In genomic region chr6:29164314-29165244, GRCm38 (mm10) we compare ENCODE assay signal across 1 mouse cellular context.
TF ChIP-seq lines count a peak whose summit lies in the region.

Gene Rbm28, minus strand, starts transcription at chr6:29165006.

TF ChIP-seq in CH12.LX, 34 proteins besides CTCF, POLR2A, EP300 and RAD21 (continued from another document):
- TF ChIP-seq IRF4 (IDR thresholded peaks at IDR 0.05; ENCODE audit: low read depth, low read length) (peak; percentile 76; the same call in 1 of the 2 replicates), ZMIZ1 (IDR thresholded peaks at IDR 0.05; ENCODE audit: low read depth, low read length) (0 out of 2 replicates have a peak, but pooled peaks have one; percentile 47), MXI1 (IDR thresholded peaks at IDR 0.05; ENCODE audit: low read depth, low read length) (peak; percentile 93), CHD1 (IDR thresholded peaks at IDR 0.05; ENCODE audit: low read depth, low read length) (no peak), HCFC1 (IDR thresholded peaks at IDR 0.05; ENCODE audit: low read depth, low read length) (peak; percentile 94), SMC3 (IDR thresholded peaks at IDR 0.05; ENCODE audit: low read depth, low read length) (no peak), KAT2A (IDR thresholded peaks at IDR 0.05; ENCODE audit: insufficient replicate concordance, low read length) (peak; percentile 63; the same call in 1 of the 2 replicates), TBP (conservative IDR thresholded peaks at IDR 0.05; ENCODE audit: low read depth, low read length) (peak; percentile 96), JUND (conservative IDR thresholded peaks at IDR 0.05; ENCODE audit: low read depth, low read length) (peak; percentile 47), E2F4 (IDR thresholded peaks at IDR 0.05; ENCODE audit: insufficient replicate concordance, low read depth, low read length) (0 out of 2 replicates have a peak, but pooled peaks have one; percentile 14), ETS1 (conservative IDR thresholded peaks at IDR 0.05; ENCODE audit: low read depth, low read length) (0 out of 2 replicates have a peak, but pooled peaks have one; percentile 11), GABPA (IDR thresholded peaks at IDR 0.05; ENCODE audit: insufficient replicate concordance, low read depth, low read length) (no peak; the same call in 1 of the 2 replicates), RCOR1 (conservative IDR thresholded peaks at IDR 0.05; ENCODE audit: low read depth, low read length) (no peak), CHD2 (IDR thresholded peaks at IDR 0.05; ENCODE audit: low read length) (no peak), MAX (IDR thresholded peaks at IDR 0.05; ENCODE audit: low read length) (peak; percentile 58; the same call in 1 of the 2 replicates), ZC3H11A (IDR thresholded peaks at IDR 0.05; ENCODE audit: low read depth, low read length) (no peak), NELFE (IDR thresholded peaks at IDR 0.05; ENCODE audit: low read depth, low read length) (peak; percentile 87), MAFK (IDR thresholded peaks at IDR 0.05; ENCODE audit: insufficient replicate concordance, low read length) (no peak), TCF12 (IDR thresholded peaks at IDR 0.05; ENCODE audit: low read depth, low read length) (peak; percentile 79), POLR2AphosphoS2 (IDR thresholded peaks at IDR 0.05; ENCODE audit: low read depth, low read length) (peak; percentile 81; the same call in 1 of the 2 replicates), ELF1 (IDR thresholded peaks at IDR 0.05; ENCODE audit: low read depth, low read length) (peak; percentile 90), MYC (IDR thresholded peaks at IDR 0.05; ENCODE audit: low read depth, low read length) (peak; percentile 63), BHLHE40 (IDR thresholded peaks at IDR 0.05; ENCODE audit: low read depth, low read length) (0 out of 2 replicates have a peak, but pooled peaks have one; percentile 1), MEF2A (IDR thresholded peaks at IDR 0.05; ENCODE audit: borderline replicate concordance, low read depth, low read length) (peak; percentile 60; the same call in 1 of the 2 replicates), USF2 (conservative IDR thresholded peaks at IDR 0.05; ENCODE audit: low read depth, low read length) (no peak), UBTF (IDR thresholded peaks at IDR 0.05; ENCODE audit: low read depth, low read length) (no peak), ZNF384 (IDR thresholded peaks at IDR 0.05; ENCODE audit: low read depth, low read length) (peak; percentile 62), JUN (IDR thresholded peaks at IDR 0.05; ENCODE audit: insufficient read depth, low read depth, low read length) (no peak)
